Mouse (Mus musculus) MEL (cell line): Measurements from ENCODE around the gene Rpl18.
A peak's percentile ranks its signal among the peaks of the same experiment; 100 is the strongest.

Source experiments
- CTCF ChIP-seq, 3 experiments: IDR thresholded peaks in 2 of 3; conservative IDR thresholded peaks in 1 of 3; 2 replicates each; pipeline ENCODE4 v1.5.1; 2011 to 2012; ENCODE audit warnings: low read length in 3 of 3, low read depth in 2 of 3, mild to moderate bottlenecking in 2 of 3, improper control_type of control experiment in 1 of 3, inconsistent platforms in 1 of 3, mixed read lengths in 1 of 3, moderate library complexity in 1 of 3; ENCODE audit not compliant: control insufficient read depth in 1 of 3, insufficient read depth in 1 of 3, poor library complexity in 1 of 3, severe bottlenecking in 1 of 3
- GATA1 ChIP-seq: IDR thresholded peaks from 2 replicates; pipeline ENCODE4 v1.6.1; 2011; ENCODE audit warnings: low read depth, low read length, improper control_type of control experiment
- MAFK ChIP-seq: IDR thresholded peaks from 2 replicates; pipeline ENCODE4 v1.6.1; 2011; ENCODE audit warnings: low read depth, mild to moderate bottlenecking, low read length, improper control_type of control experiment, borderline replicate concordance
- POLR2A ChIP-seq, 2 experiments: IDR thresholded peaks; 2 replicates each; pipeline ENCODE4 v1.6.1; 2011 to 2012; ENCODE audit warnings: low read length in 2 of 2, mild to moderate bottlenecking in 2 of 2, control low read depth in 1 of 2, improper control_type of control experiment in 1 of 2, low read depth in 1 of 2, moderate library complexity in 1 of 2; ENCODE audit not compliant: control insufficient read depth in 1 of 2, insufficient read depth in 1 of 2, poor library complexity in 1 of 2
- RCOR1 ChIP-seq: IDR thresholded peaks from 2 replicates; pipeline ENCODE4 v1.6.1; 2012; ENCODE audit warnings: low read depth, mild to moderate bottlenecking, inconsistent platforms, low read length, improper control_type of control experiment
- TAL1 ChIP-seq: IDR thresholded peaks from 2 replicates; pipeline ENCODE4 v1.6.1; 2012; ENCODE audit warnings: mild to moderate bottlenecking, inconsistent platforms, low read length, moderate library complexity, mixed read lengths
- ZMIZ1 ChIP-seq: IDR thresholded peaks from 2 replicates; pipeline ENCODE4 v1.6.1; 2012; ENCODE audit warnings: low read depth, mild to moderate bottlenecking, inconsistent platforms, low read length, improper control_type of control experiment, moderate library complexity

- TF ChIP-seq CTCF (IDR thresholded peaks at IDR 0.05 in 2 of 3, conservative IDR thresholded peaks at IDR 0.05 in 1 of 3; ENCODE audit: control insufficient read depth in 1 of 3, insufficient read depth in 1 of 3, low read depth in 2 of 3, low read length in 3 of 3, poor library complexity in 1 of 3, severe bottlenecking in 1 of 3) (peak; percentile 6 to 41 (median 35); a peak in 3 of 6 replicates), GATA1 (no peak), POLR2A (IDR thresholded peaks at IDR 0.05; ENCODE audit: control insufficient read depth in 1 of 2, insufficient read depth in 1 of 2, low read depth in 1 of 2, low read length in 2 of 2, poor library complexity in 1 of 2) (no peak), ZMIZ1 (no peak), RCOR1 (no peak), TAL1 (no peak), MAFK (no peak)
These were observed 27.1 kb downstream of the Rpl18 start for GRCm38 (mm10) chr7:45742338-45742737.
